Mouse (Mus musculus): ENCODE results near the gene Slc2a8. TPM values are rescaled to one million over a fixed set of nuclear protein-coding genes. Genes with fewer than 3 reads are reported as not detected.

Gene Slc2a8
- polyA plus RNA-seq, 1 experiment, result 51.1 TPM

- H3K4me1 ChIP-seq (ENCODE audit: control insufficient read depth, insufficient read depth, low read length), result peaks cover 14% of the 10 kb centered on the region; the same call in 1 of the 2 replicates
- peak overlapping the region; percentile 97 for H3K27ac ChIP-seq (ENCODE audit: insufficient read depth, low read depth, low read length)
- H3K27me3 ChIP-seq (replicated peaks; ENCODE audit: control insufficient read depth, insufficient read depth, low read length), result no peaks in the 10 kb centered on the region
- 10% methylated on average over 13 of the region's 13 CpGs for WGBS
- no peaks in the 10 kb centered on the region for H3K36me3 ChIP-seq (ENCODE audit: control insufficient read depth, insufficient read depth, low read length)
- no peak for DNase-seq
- TF ChIP-seq POLR2A (IDR thresholded peaks at IDR 0.05; ENCODE audit: low read depth, low read length) (no peak), CTCF (conservative IDR thresholded peaks at IDR 0.05; ENCODE audit: insufficient read depth, insufficient read length, low read depth, low read length) (no peak)
- H3K4me3 ChIP-seq (ENCODE audit: insufficient read depth, low read depth, low read length), result peak overlapping the region; percentile 80
Observed at GRCm38 (mm10) chr2:32966184-32966688, 15.6 kb downstream of the Slc2a8 start.

- TF ChIP-seq CTCF (conservative IDR thresholded peaks at IDR 0.05; ENCODE audit: insufficient read depth, insufficient read length, low read depth, low read length), result no peak
- no peak for TF ChIP-seq POLR2A (IDR thresholded peaks at IDR 0.05; ENCODE audit: low read depth, low read length)
- DNase-seq, result no peak
- 33% methylated on average over 7 of the region's 7 CpGs for WGBS
- Histone ChIP-seq H3K4me3 (ENCODE audit: insufficient read depth, low read depth, low read length) (no peak overlapping the region), H3K4me1 (ENCODE audit: control insufficient read depth, insufficient read depth, low read length) (peaks cover 17% of the 10 kb centered on the region; the same call in 1 of the 2 replicates), H3K36me3 (ENCODE audit: control insufficient read depth, insufficient read depth, low read length) (no peaks in the 10 kb centered on the region), H3K27ac (ENCODE audit: insufficient read depth, low read depth, low read length) (no peak overlapping the region), H3K27me3 (replicated peaks; ENCODE audit: control insufficient read depth, insufficient read depth, low read length) (no peaks in the 10 kb centered on the region)
Observed at GRCm38 (mm10) chr2:32965511-32966183, 16.2 kb downstream of the Slc2a8 start.

GRCm38 (mm10) chr2:32964659-32965457, 17.0 kb downstream of the Slc2a8 start:
- WGBS, result 57% methylated on average over 10 of the region's 10 CpGs
- no peaks in the 10 kb centered on the region for H3K36me3 ChIP-seq (ENCODE audit: control insufficient read depth, insufficient read depth, low read length)
- no peaks in the 10 kb centered on the region for H3K27me3 ChIP-seq (replicated peaks; ENCODE audit: control insufficient read depth, insufficient read depth, low read length)
- no peak for TF ChIP-seq POLR2A (IDR thresholded peaks at IDR 0.05; ENCODE audit: low read depth, low read length)
- DNase-seq, result no peak
- H3K4me1 ChIP-seq (ENCODE audit: control insufficient read depth, insufficient read depth, low read length), result peaks cover 18% of the 10 kb centered on the region; the same call in 1 of the 2 replicates
- H3K4me3 ChIP-seq (ENCODE audit: insufficient read depth, low read depth, low read length), result no peak overlapping the region
- H3K27ac ChIP-seq (ENCODE audit: insufficient read depth, low read depth, low read length), result no peak overlapping the region

GRCm38 (mm10) chr2:32963981-32964380, 17.9 kb downstream of the Slc2a8 start:
- Histone ChIP-seq H3K4me3 (ENCODE audit: insufficient read depth, low read depth, low read length) (no peak overlapping the region), H3K4me1 (ENCODE audit: control insufficient read depth, insufficient read depth, low read length) (peaks cover 18% of the 10 kb centered on the region; the same call in 1 of the 2 replicates), H3K36me3 (ENCODE audit: control insufficient read depth, insufficient read depth, low read length) (no peaks in the 10 kb centered on the region), H3K27me3 (replicated peaks; ENCODE audit: control insufficient read depth, insufficient read depth, low read length) (no peaks in the 10 kb centered on the region), H3K27ac (ENCODE audit: insufficient read depth, low read depth, low read length) (no peak overlapping the region)
- WGBS, result 89% methylated on average over 1 of the region's 1 CpGs
- TF ChIP-seq POLR2A (IDR thresholded peaks at IDR 0.05; ENCODE audit: low read depth, low read length) (no peak), CTCF (conservative IDR thresholded peaks at IDR 0.05; ENCODE audit: insufficient read depth, insufficient read length, low read depth, low read length) (no peak)
- DNase-seq, result no peak

- no peak for DNase-seq
- WGBS, result 72% methylated on average over 4 of the region's 4 CpGs
- Histone ChIP-seq H3K4me1 (ENCODE audit: control insufficient read depth, insufficient read depth, low read length) (peaks cover 18% of the 10 kb centered on the region; the same call in 1 of the 2 replicates), H3K27ac (ENCODE audit: insufficient read depth, low read depth, low read length) (no peak overlapping the region), H3K36me3 (ENCODE audit: control insufficient read depth, insufficient read depth, low read length) (no peaks in the 10 kb centered on the region), H3K27me3 (replicated peaks; ENCODE audit: control insufficient read depth, insufficient read depth, low read length) (no peaks in the 10 kb centered on the region), H3K4me3 (ENCODE audit: insufficient read depth, low read depth, low read length) (no peak overlapping the region)
- TF ChIP-seq CTCF (conservative IDR thresholded peaks at IDR 0.05; ENCODE audit: insufficient read depth, insufficient read length, low read depth, low read length) (no peak), POLR2A (IDR thresholded peaks at IDR 0.05; ENCODE audit: low read depth, low read length) (no peak)
Observed at GRCm38 (mm10) chr2:32963544-32963943, 18.3 kb downstream of the Slc2a8 start.

GRCm38 (mm10) chr2:32962875-32963220, 19.0 kb downstream of the Slc2a8 start:
- TF ChIP-seq POLR2A (IDR thresholded peaks at IDR 0.05; ENCODE audit: low read depth, low read length), result no peak
- TF ChIP-seq CTCF (conservative IDR thresholded peaks at IDR 0.05; ENCODE audit: insufficient read depth, insufficient read length, low read depth, low read length), result no peak
- peaks cover 18% of the 10 kb centered on the region; the same call in 1 of the 2 replicates for H3K4me1 ChIP-seq (ENCODE audit: control insufficient read depth, insufficient read depth, low read length)
- H3K27me3 ChIP-seq (replicated peaks; ENCODE audit: control insufficient read depth, insufficient read depth, low read length), result no peaks in the 10 kb centered on the region
- no peaks in the 10 kb centered on the region for H3K36me3 ChIP-seq (ENCODE audit: control insufficient read depth, insufficient read depth, low read length)
- peak overlapping the region; percentile 7; the same call in 1 of the 2 replicates for H3K4me3 ChIP-seq (ENCODE audit: insufficient read depth, low read depth, low read length)
- DNase-seq, result no peak
- no peak overlapping the region for H3K27ac ChIP-seq (ENCODE audit: insufficient read depth, low read depth, low read length)
- WGBS, result 31% methylated on average over 9 of the region's 9 CpGs

Measured in kidney, adult 2 months (tissue).